Mouse (Mus musculus) embryonic fibroblast, embryonic 13.5 days (primary cell): ENCODE data around the gene Prpf31.

Source experiments
- CTCF ChIP-seq: IDR thresholded peaks from 2 replicates; pipeline ENCODE4 v1.5.1; 2011; ENCODE audit warnings: mild to moderate bottlenecking, control low read depth, low read length, moderate library complexity, borderline replicate concordance; ENCODE audit not compliant: insufficient read depth
- POLR2A ChIP-seq: IDR thresholded peaks from 2 replicates; pipeline ENCODE4 v1.6.1; 2011; ENCODE audit warnings: low read depth, mild to moderate bottlenecking, control low read depth, low read length, moderate library complexity

DNA sequence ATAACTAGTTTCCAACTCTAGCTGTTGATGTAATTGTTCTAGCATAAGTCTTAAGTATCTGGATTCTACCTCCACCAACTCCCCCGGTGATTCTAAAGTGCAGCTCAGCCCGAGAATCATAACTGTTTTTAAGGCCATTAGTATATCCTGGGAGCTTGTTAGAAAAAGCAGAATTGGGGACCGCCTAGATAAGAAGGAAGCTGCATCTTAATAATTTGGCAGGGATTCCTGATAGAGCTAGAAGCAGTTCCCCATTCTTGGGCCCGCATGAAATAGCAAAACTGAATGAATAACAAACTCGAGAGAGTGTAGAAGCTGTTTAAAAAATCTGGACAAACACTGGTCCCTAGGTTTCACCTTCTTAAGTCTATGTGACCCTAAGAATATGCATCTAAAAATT, 13.6 kb downstream of the Prpf31 start:
- TF ChIP-seq CTCF (no peak), POLR2A (no peak)
